Mouse (Mus musculus) embryonic fibroblast, embryonic 13.5 days (primary cell): Measurements from ENCODE around the gene Mfsd5. TPM values are rescaled to one million over a fixed set of nuclear protein-coding genes. Genes with fewer than 3 reads are reported as not detected.

Experiments
- H3K27ac ChIP-seq: 2 replicates; pipeline ENCODE4 v1.5.1; 2012; ENCODE audit warnings: low read length, control low read depth, inconsistent platforms; ENCODE audit not compliant: insufficient read depth
- H3K4me1 ChIP-seq: 2 replicates; pipeline ENCODE4 v1.6.1; 2011; ENCODE audit warnings: low read length; ENCODE audit not compliant: control insufficient read depth, insufficient read depth
- H3K4me3 ChIP-seq: 2 replicates; pipeline ENCODE4 v1.5.1; 2011; ENCODE audit warnings: mild to moderate bottlenecking, control low read depth, low read length; ENCODE audit not compliant: insufficient read depth
- CTCF ChIP-seq: IDR thresholded peaks from 2 replicates; pipeline ENCODE4 v1.5.1; 2011; ENCODE audit warnings: mild to moderate bottlenecking, control low read depth, low read length, moderate library complexity, borderline replicate concordance; ENCODE audit not compliant: insufficient read depth
- POLR2A ChIP-seq: IDR thresholded peaks from 2 replicates; pipeline ENCODE4 v1.6.1; 2011; ENCODE audit warnings: low read depth, mild to moderate bottlenecking, control low read depth, low read length, moderate library complexity
- polyA plus RNA-seq: library from polyadenylated mRNA; stranded (reverse); fragments of >200 nt; gene quantifications from 2 replicates; pipeline ENCODE4 v1.2.4, GENCODE M21; 2011; ENCODE audit warnings: low read depth; ENCODE audit not compliant: missing spikeins, insufficient read length

Gene Mfsd5
- polyA plus RNA-seq, result 47.3 and 55.8 TPM in 2 replicates

GRCm38 (mm10) chr15:102279092-102279782 lies at the start of gene Mfsd5:
Gene Mfsd5 (plus strand): TSS chr15:102279454.
- Histone ChIP-seq H3K4me1 (no peaks in the 10 kb centered on the region), H3K27ac (peak within 1 kb of the TSS; percentile 72), H3K4me3 (peak within 1 kb of the TSS; percentile 72)
- peak; percentile 28; the same call in 1 of the 2 replicates for TF ChIP-seq CTCF
- TF ChIP-seq POLR2A, result peak; percentile 90

GRCm38 (mm10) chr15:102230408-102231321 lies 48.6 kb upstream of the Mfsd5 start:
- no peak overlapping the region for H3K4me3 ChIP-seq
- TF ChIP-seq POLR2A, result no peak
- peaks cover 11% of the 10 kb centered on the region for H3K4me1 ChIP-seq
- no peak overlapping the region for H3K27ac ChIP-seq

GRCm38 (mm10) chr15:102231748-102232147 lies 47.5 kb upstream of the Mfsd5 start, which contains the start of gene Itgb7:
Gene Itgb7 (minus strand): TSS chr15:102231944.
- peaks cover 11% of the 10 kb centered on the region for H3K4me1 ChIP-seq
- peak within 1 kb of the TSS; percentile 34 for H3K27ac ChIP-seq
- no peak within 1 kb of the TSS for H3K4me3 ChIP-seq
- TF ChIP-seq CTCF (no peak), POLR2A (no peak)

DNA sequence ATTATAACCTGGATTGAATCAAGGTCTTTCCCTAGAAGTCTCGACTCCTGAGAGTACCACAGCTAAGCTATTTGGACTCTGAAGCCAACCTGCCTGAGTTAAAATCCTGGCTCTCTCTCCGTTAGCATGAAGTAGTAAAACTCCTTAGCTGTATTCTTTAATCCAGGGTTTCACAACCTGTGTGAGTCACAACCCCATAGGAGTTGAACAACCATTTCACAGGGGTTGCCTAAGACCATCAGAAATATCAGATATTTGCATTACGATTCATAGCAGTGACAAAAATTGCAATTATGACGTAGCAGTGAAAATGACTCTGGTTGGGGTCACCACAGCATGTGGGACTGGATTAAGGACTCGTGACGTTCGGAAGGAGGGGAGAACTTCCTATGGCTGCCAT lies 46.5 kb upstream of the Mfsd5 start:
- Histone ChIP-seq H3K4me1 (peaks cover 11% of the 10 kb centered on the region), H3K4me3 (no peak overlapping the region), H3K27ac (peak overlapping the region; percentile 64)
- TF ChIP-seq CTCF, result no peak
- TF ChIP-seq POLR2A, result no peak

DNA sequence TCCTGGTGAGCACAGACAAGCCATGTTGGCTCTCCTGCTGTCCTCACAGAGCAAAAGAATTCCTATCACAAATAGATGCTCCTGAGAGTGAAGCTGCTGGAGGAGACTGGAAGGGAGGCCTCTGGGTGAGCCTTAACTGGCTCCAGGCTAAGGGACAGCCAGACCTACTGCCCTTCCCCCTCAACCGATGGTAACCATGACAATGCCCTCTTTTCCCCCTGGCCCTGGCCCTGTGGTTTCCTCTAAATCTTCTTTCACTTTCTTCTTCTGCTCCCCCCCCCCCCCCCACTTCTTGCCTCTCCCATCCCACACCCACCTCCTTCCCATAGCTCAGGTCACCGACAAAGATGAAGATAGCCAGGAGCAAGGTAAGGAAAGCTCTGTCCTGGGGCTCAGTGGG lies 45.4 kb upstream of the Mfsd5 start:
- H3K4me3 ChIP-seq, result no peak overlapping the region
- H3K4me1 ChIP-seq, result peaks cover 11% of the 10 kb centered on the region
- H3K27ac ChIP-seq, result no peak overlapping the region
- TF ChIP-seq POLR2A (no peak), CTCF (no peak)

GRCm38 (mm10) chr15:102235371-102236027 lies 43.8 kb upstream of the Mfsd5 start:
- Histone ChIP-seq H3K4me3 (no peak overlapping the region), H3K4me1 (peaks cover 9% of the 10 kb centered on the region), H3K27ac (no peak overlapping the region)
- no peak for TF ChIP-seq POLR2A
- no peak for TF ChIP-seq CTCF

DNA sequence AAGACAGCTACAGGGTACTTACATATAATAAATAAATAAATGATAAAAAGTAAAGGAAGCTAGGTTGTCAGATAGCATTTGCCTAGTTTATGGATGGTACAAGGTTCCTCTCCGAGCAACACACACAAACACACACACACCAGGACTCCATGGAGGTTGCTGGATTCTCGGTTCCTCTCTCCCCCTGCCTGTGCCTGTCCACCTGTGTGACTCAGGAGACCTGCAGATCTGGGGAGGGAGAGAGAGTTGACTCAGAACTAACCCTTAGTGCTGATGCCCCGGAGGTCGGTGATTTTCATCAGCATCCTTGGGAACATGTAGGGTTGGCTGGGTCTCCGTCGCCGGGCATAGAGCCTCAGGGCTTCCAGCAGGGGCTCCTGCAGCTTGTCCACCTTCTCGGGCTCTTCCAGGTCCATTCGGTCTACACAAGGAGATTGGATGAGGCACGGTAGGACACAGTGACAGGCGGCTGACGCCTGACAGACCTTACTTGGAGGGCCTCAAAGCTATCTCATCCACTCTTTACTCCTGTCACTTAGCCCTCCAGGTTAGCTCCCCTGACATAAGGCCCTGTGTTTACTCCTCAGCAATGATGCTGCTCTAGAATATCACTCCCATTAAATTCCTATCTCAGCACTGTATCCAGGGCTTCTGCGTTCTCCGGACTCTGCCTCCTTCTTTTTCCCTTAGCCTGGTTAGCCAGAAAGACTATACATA lies 40.6 kb upstream of the Mfsd5 start:
- peaks cover 3% of the 10 kb centered on the region; the same call in 1 of the 2 replicates for H3K4me1 ChIP-seq
- H3K27ac ChIP-seq, result no peak overlapping the region
- TF ChIP-seq POLR2A, result no peak
- no peak for TF ChIP-seq CTCF
- no peak overlapping the region for H3K4me3 ChIP-seq

- no peak overlapping the region for H3K4me3 ChIP-seq
- TF ChIP-seq CTCF (peak; percentile 66), POLR2A (no peak)
- no peak overlapping the region for H3K27ac ChIP-seq
- H3K4me1 ChIP-seq, result peaks cover 7% of the 10 kb centered on the region
These were observed 40.0 kb upstream of the Mfsd5 start for GRCm38 (mm10) chr15:102239260-102239590.

- H3K4me1 ChIP-seq, result peaks cover 8% of the 10 kb centered on the region
- TF ChIP-seq POLR2A (no peak), CTCF (no peak)
- no peak overlapping the region for H3K27ac ChIP-seq
- H3K4me3 ChIP-seq, result no peak overlapping the region
These were observed 39.4 kb upstream of the Mfsd5 start for GRCm38 (mm10) chr15:102239851-102240250.
